Mouse (Mus musculus): ENCODE results near the gene Ccdc58. TPM values are rescaled to one million over a fixed set of nuclear protein-coding genes. Genes with fewer than 3 reads are reported as not detected.
"Not testable (repeated sequence)": the region's sequence is repeated elsewhere in the genome, so short reads cannot be mapped to it uniquely, and the experiment has no call there.

The Ccdc58 gene
- total RNA-seq, 2 experiments from 2014 or later = 22.1 to 22.5 TPM

DNA sequence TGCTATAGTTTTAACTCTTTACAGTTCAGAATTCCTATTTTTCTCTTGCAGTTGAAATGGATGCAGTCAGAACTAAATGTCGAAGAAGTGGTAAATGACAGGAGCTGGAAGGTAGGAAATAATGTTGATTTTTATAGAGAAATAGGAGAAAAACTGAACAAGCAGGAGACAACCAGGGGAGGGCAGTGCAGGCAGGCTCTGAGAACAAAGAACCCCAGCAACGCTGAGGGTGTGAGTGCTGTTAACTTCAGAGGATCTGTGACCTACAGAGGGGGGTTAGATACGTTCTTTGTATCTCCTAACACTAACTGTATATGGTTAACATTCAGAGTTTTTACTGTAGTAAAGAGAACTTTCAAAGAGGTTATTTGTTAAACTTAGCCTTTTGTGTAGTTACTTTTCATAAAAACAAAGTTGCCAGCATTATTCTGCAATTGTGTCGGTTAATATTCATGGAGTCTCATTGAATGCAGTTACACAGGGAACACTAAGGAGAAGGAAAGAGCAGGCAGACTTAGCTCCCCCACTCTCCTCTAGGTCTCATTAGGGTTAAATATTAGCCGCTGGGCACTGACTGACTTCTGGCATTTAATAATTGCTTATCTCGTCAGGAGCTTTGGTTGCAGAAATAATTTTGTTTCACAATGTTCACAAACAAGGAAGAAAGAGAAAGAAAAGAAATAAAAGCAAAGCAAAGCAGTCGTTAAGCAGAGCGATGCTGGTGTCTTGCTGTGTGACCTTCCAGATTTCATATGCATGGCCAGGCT lies 18.5 kb downstream of the Ccdc58 start:
- no peak overlapping the region for H3K27ac ChIP-seq
- no peak overlapping the region for H3K4me3 ChIP-seq
- no peak for DNase-seq (ENCODE audit: low spot score in 2 of 2)
- peak; percentile 69 for TF ChIP-seq CTCF (conservative IDR thresholded peaks at IDR 0.05)

DNA sequence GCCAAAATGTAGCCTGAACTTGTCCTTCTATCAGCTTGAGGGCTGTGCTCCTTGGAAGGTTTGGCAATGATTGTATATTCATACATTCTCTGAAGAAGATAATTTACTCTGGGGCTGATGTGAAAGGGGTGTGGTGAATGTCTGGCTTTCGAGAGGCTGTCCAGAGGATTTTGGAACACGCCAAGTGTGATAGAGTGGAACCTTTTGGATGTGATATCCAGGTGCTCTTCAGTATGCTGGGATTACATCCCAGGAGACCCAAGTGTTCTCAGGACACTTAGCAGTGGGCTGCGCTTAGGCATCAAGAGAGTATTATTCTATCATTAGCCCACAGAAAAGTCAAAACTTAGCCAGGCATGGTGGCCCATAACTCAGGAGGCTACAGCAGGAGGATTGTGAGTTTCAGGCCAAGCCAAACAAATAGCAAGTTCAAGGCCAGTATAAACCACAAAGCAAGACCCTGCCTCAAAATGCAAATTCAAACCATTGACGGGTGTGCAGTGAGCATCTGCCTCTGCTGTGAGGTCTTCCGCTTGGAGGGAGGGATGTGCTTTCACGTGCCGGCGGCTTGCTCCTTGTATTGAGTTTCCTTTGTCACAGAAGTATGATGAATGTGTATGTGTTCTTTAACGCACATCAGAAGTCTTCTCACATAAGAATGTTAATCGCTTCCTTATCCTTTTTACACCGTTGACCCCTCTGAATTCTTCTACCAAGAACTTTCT lies 19.5 kb downstream of the Ccdc58 start:
- H3K4me3 ChIP-seq = no peak overlapping the region
- DNase-seq (ENCODE audit: low spot score in 2 of 2) = no peak
- H3K27ac ChIP-seq = no peak overlapping the region
- TF ChIP-seq CTCF (conservative IDR thresholded peaks at IDR 0.05) = no peak

DNA sequence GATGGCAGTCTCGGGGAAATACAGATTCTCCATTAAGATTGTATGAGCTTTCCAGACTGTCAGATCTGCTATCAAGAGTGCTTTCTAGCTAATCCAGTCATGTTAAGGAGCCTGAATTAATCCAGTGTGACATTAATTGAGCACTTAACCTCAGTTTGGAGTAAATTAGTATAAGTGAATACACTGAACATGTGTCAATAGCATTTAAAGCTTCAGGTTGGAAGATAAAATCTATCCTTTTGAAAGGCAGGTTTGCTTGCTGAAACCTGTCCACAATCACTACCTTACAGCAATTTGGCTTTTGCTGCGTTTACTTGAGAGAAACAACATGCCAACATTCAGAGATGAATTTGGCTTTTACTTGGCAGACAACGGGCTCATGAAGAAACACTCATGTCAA lies 22.6 kb downstream of the Ccdc58 start:
- TF ChIP-seq CTCF (conservative IDR thresholded peaks at IDR 0.05) = no peak

DNA sequence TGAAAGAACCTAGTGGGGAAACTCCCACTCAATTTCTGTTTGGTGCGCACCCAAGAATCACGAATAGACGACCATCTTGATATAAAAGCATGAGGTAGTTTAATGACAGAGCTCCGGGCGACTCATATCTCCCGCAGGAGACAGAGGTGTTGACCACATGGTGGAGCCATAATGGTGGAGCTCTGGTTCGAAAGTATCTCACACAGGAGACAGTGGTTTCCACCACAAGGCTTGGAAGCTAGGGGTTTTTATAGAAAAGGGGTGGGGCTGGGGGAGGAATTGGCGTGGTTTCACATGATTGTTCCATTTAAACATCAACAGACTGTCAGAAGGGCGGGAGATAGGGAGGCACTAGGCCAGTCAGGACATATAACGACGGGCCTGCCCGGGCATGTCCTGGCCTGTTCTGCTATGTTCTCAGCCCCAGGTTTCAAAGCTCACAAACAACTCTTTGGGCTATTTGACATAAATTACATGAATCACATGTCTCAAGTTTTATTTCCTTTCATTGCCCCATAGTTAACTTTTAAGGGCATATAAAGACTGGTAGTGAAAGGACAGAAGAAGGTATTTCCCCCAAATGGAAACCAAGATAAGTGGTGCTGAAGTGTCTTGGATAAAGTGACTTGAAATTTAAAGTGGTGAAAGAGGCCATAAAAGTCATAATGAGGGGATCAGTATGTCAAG lies 26.5 kb downstream of the Ccdc58 start:
- not testable (repeated sequence) for H3K4me3 ChIP-seq; DNase-seq (ENCODE audit: low spot score in 2 of 2); H3K27ac ChIP-seq

More for the DNA sequence above, 22.6 kb downstream of the Ccdc58 start:
- no peak for DNase-seq (ENCODE audit: low spot score in 2 of 2)
- Histone ChIP-seq H3K4me3 (no peak overlapping the region), H3K27ac (no peak overlapping the region)

DNA sequence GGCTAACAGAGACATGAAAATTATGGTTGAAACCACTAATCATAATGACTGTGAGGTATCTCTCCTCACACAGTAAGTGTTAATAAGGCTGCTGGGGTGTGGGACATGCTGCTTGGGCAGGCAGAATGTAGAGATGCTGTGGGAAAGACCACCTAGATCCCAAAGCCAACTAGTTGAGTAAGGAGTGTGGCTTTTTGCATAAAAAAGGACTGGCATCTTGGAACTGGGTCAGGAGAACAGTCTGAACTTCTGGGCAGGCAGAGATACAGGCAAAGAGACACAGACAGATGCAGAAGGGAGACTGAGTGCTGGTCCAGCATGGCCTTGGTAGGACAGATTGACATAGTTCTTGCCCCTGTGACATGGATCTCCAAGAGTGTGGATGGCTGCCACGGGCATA lies 30.0 kb downstream of the Ccdc58 start:
- no peak overlapping the region for H3K4me3 ChIP-seq
- H3K27ac ChIP-seq = no peak overlapping the region
- no peak for TF ChIP-seq CTCF (conservative IDR thresholded peaks at IDR 0.05)
- no peak for DNase-seq (ENCODE audit: low spot score in 2 of 2)

DNA sequence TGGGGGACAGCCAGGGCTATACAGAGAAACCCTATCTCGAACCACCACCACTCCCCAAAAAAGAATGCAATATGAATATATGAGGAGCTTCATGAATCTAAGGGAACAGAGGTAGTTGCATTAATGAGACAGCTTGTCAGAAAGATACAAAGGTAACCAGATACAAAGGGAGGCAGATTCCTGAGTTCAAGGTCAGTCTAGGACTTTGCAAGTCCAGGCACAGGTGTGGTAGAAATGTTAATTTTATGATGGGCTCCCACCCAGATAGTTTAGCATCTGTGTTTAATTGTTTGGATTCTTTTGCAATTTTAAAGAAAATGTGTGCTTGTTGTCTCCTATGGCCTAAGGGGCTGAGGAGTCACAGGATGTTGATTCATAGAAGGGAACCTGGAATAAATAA lies 30.7 kb downstream of the Ccdc58 start:
- DNase-seq (ENCODE audit: low spot score in 2 of 2) = no peak
- H3K27ac ChIP-seq = no peak overlapping the region
- TF ChIP-seq CTCF (conservative IDR thresholded peaks at IDR 0.05) = no peak
- H3K4me3 ChIP-seq = no peak overlapping the region

DNA sequence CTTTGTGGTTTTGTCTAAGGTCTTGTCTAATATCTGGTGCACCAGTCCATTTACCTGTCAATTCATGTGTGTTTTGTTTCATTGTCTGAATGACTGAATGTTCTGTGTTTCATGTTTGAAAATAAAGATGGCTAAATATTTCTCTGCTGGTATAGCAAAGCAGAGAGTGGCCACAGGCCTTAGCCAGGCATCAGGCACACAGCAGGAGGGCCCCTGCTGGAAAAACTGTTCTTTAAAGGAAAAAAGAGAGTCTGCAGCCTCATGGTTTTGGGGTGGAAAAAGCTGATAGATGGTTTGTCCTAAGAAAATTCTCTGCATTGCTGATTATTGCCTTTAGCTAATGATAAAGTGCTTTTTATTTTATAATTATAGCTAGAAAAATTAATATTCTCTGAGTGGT lies 40.0 kb downstream of the Ccdc58 start:
- DNase-seq (ENCODE audit: low spot score in 2 of 2); H3K27ac ChIP-seq; H3K4me3 ChIP-seq: not testable (repeated sequence)

DNA sequence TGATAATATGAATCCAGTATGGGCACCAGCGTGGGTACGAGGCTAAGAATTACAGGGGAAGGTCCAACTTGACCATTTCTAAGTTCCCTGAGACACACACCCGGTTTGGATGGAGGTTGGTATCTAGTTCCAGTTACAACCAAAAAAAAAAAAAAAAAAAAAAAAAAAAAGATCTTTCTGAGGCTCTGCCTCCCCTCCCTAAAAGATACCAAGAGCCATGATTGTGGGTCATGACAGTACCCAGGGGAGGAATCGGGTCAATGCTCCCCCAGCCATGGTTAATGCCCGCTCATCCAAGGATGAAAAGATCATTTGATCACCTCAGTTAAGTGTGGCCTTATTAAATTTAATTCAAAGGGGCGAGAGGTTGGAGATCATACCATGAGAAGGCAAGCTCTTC lies 44.3 kb downstream of the Ccdc58 start:
- H3K4me3 ChIP-seq; DNase-seq (ENCODE audit: low spot score in 2 of 2): not testable (repeated sequence)

DNA sequence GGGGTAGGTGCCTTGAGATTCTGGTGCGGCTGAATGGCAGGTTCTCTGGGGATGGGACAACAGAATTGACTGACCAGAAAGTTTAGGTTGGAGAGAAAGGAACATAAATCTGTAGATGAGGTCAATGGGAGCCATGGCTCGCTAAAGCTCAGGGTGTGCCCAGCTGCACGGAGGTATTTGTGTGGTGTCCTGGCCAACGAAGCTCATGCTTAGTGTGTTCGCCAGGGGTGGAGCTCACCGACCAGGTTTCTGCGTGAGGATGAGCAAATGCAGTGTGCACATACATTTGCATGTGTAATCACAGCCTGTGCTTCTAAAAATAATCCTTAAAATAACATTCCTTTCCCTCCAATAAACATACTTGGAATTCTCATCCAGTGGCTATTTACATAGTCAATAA lies 56.6 kb downstream of the Ccdc58 start:
- DNase-seq (ENCODE audit: low spot score in 2 of 2) = no peak
- Histone ChIP-seq H3K27ac (no peak overlapping the region), H3K4me3 (no peak overlapping the region)
- no peak for TF ChIP-seq CTCF (conservative IDR thresholded peaks at IDR 0.05)

More for the DNA sequence above, 44.3 kb downstream of the Ccdc58 start:
- not testable (repeated sequence) for H3K27ac ChIP-seq

DNA sequence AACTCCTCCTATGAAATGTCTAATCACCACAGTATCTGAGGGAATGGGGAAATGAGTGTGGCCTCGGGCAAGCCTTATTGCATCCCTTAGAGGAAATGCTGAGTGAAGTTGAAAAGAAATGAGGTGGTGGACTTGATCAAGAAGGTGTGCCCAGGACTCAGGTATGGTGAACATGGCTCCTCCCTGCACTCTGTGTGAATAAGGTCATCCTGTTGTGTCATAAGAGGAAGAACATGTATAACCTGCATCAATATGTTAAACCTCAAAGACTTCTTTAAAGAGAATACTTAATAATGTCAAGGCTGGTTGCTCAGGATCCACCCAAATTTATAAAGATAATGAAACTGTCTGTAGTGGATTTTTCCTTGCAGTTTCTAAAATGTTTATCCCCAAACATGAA lies 59.7 kb downstream of the Ccdc58 start, which contains the start of gene Csta1:
Gene Csta1, minus strand, starts transcription at position 101 of the 400 bp plus-strand sequence.
- no peak within 1 kb of the TSS for H3K27ac ChIP-seq
- H3K4me3 ChIP-seq = no peak within 1 kb of the TSS
- no peak for DNase-seq (ENCODE audit: low spot score in 2 of 2)
- TF ChIP-seq CTCF (conservative IDR thresholded peaks at IDR 0.05) = no peak

DNA sequence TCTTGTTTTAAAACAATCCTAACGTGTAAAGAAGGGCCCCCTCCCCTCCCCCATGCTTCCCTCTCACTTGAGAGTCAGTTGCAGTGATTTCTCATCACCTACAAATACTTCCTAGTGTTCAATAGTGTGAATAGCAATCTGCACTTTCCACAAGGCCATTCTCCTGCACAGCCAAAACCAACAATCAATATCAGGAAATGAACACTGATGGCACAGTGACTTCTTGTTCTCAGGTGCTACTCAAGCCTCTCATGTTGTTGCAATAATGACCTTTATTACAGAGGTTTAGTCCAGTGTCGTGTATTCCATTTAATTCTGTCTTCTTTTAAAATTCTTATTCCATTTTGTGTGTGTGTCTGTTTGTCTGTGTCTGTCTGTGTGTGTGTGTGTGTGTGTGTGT lies 66.7 kb downstream of the Ccdc58 start:
- no peak for DNase-seq (ENCODE audit: low spot score in 2 of 2)
- Histone ChIP-seq H3K27ac (no peak overlapping the region), H3K4me3 (no peak overlapping the region)
- TF ChIP-seq CTCF (conservative IDR thresholded peaks at IDR 0.05) = no peak

Other genes starting within 250 kb of the Ccdc58 start
- 1 to 10 TPM; 1.2 to 1.4 TPM for gene Parp14, start 200.1 kb upstream of the Ccdc58 start, total RNA-seq (2021)
- gene Parp9, start 133.2 kb upstream of the Ccdc58 start, total RNA-seq (2021) = 1 to 10 TPM; 3.1 to 3.6 TPM
- gene Dtx3l, start 132.5 kb upstream of the Ccdc58 start, total RNA-seq (2021) = 1 to 10 TPM; 4.8 TPM
- gene Kpna1, start 92.9 kb upstream of the Ccdc58 start, total RNA-seq (2021) = 100 to 1,000 TPM; 139 to 141 TPM
- 1 to 10 TPM; 5.5 to 5.8 TPM for gene Wdr5b, start 30.5 kb upstream of the Ccdc58 start, total RNA-seq (2021)
- gene Fam162a, start 91 bp upstream of the Ccdc58 start, total RNA-seq (2021) = 10 to 100 TPM; 74.2 to 83.6 TPM
- not detected for gene Csta1, start 59.6 kb downstream of the Ccdc58 start, total RNA-seq (2021)
- gene Stfa2l1, start 85.1 kb downstream of the Ccdc58 start, total RNA-seq (2021) = not detected
- not detected for gene Gm5483, start 112.5 kb downstream of the Ccdc58 start, total RNA-seq (2021)
- not detected for gene Gm5416, start 138.7 kb downstream of the Ccdc58 start, total RNA-seq (2021)
- not detected for gene 2010005H15Rik, start 149.8 kb downstream of the Ccdc58 start, total RNA-seq (2021)
- gene Stfa1, start 205.3 kb downstream of the Ccdc58 start, total RNA-seq (2021) = not detected

Measured in layer of hippocampus, adult 2 months (tissue).